Mouse (Mus musculus) natural killer cell, adult 2 months (primary cell): ENCODE data around the gene Parp14.

ENCODE experiments used
- DNase-seq, 2 experiments: peaks; one replicate each; pipeline ENCODE4 v3.0.0; 2022; ENCODE audit warnings: low spot score in 2 of 2

The Parp14 gene

GRCm38 (mm10) chr16:35870581-35871047 lies 730 bp downstream of the Parp14 start:
- no peak for DNase-seq

DNA sequence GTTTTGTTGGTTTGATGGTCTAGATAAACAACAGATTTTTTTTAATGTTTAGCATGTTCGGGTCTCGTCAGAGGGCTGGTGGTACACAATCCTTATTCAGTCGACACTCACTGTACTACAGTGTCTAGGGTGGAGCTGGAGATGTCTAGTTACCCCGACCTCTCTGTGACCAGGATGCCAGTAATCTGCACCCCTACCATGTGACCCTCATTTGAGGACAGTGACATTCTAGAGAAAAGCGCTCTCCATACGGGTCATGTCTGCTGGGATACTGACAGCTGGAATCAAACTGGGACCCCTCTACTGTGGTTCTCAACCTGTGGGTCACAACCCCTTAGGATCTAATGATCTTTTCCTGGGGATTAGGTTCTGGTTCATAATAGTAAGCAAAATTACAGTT lies 1.7 kb downstream of the Parp14 start:
- DNase-seq, result no peak

DNA sequence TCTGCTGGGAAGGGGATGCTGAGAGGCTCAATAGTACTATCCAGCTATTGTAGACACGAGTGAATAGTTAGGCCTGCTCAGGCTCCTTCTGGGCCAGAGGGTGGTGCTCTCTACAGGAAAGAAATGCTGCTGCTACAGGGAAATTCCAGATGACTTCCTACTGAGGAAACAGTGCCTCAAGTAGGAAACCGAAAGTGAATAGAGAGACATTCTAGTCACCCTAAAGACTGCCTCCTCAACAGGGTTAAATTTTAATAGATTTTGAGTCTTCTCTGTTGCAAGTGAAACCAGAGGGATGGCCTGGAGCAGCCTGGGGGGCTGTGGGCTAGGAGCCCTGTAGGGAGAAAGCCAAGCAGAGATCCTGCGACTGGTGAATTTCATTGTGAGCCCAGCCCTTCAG lies 2.2 kb downstream of the Parp14 start:
- peak in 1 of 2 experiments; percentile 29 for DNase-seq

- DNase-seq, result no peak
Observed at GRCm38 (mm10) chr16:35867726-35868125, 3.6 kb downstream of the Parp14 start.

DNA sequence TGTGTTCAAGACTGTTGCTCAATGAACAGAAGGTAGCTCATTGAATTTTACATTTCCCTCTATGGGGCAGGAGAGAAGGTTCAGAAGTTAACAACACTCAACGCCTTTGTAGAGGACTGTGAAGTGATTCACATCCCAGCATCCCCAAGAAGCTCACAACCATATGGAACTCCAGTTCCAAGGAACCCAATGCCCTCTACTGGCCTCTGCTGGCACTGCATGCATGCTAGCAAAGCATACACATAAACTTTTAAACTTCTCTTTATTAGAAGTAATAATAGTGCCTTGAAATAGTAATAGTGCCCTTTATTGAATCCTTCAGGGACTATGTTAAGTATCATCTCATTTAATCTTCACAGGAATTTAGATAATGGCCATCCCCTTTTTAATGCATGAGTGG lies 9.3 kb downstream of the Parp14 start:
- peak in 1 of 2 experiments; percentile 9 for DNase-seq

DNA sequence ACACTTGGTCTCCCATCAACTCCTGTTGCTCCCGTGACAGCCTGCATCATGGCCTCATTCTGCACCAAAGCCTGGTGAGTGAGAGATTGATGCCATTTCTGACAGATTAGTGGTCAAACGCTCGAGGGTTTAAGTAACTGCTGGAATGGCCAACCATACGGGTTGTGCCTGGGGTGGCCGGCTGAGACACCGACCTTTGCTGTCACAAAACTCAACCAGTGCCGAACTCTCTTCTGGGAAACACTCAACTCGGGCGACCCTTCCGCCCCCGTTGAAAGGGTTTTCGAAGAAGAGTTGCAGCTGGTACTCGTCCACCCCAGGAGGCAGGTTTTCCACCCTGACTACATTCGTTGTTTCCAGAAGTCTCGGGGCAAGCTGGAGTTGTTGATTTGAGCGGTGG lies 11.1 kb downstream of the Parp14 start:
- DNase-seq, result no peak

GRCm38 (mm10) chr16:35856766-35857165 lies 14.6 kb downstream of the Parp14 start:
- no peak for DNase-seq

- DNase-seq, result no peak
Observed at GRCm38 (mm10) chr16:35855846-35856245, 15.5 kb downstream of the Parp14 start.

GRCm38 (mm10) chr16:35847138-35847537 lies 24.2 kb downstream of the Parp14 start:
- DNase-seq, result no peak

DNA sequence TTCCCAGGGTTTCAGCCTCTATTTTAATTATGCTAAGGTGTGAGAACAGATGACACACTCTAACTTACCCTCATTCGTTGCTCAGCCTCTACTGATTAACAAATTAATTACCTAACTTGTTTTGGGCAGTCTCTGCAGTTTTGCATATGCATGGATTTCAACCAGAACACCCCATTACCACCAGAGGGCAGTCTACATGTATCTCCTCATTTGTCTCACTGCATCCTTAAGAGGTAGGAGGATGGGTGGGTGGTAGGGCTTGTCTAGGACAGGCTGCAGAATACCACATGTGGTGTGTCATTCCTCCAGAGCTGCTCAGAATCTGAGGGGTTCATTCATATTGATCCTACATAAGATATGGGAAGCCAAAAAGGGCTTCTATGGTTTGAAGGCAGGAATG lies 31.7 kb downstream of the Parp14 start:
- DNase-seq, result peak; percentile 23 to 39

DNA sequence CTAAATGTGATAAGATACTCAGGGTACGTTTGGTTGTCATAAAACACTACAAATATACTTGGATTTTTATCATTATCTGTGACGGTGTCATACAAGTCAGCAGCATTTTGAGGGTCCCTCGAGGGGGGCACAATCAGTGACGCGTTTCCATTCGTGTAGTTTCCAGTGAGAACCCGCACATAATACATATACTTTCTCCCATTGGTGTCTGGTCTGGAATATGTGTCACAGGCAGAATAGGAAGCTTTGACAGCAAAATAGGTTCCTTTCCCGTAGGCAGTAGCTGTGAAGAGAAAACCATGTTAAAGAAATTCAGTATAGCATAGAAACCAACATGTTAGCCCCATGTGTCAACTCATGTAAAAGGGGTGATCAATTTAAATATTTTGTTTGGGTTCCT lies 36.7 kb downstream of the Parp14 start:
- no peak for DNase-seq

GRCm38 (mm10) chr16:35832926-35833325 lies 38.4 kb downstream of the Parp14 start:
- DNase-seq, result no peak

DNA sequence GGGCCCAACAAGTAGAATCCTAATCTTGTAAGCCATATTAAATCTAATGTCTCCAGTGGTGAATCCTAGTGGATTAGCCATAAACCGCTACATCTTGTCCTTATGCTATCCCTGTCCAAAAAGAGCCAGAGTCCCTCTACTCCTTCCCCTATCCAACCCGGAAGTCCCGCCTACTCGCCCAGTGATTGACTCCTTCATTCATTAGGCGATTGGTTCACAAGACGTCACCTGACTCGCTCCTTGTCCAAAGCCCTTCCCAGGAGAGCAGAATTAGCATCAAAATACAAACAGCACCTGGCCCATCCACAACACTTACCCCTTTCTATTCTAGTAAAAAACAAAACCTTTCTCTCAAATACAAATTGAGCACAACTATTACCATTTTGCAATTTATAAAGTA lies 41.3 kb downstream of the Parp14 start:
- DNase-seq, result no peak

DNA sequence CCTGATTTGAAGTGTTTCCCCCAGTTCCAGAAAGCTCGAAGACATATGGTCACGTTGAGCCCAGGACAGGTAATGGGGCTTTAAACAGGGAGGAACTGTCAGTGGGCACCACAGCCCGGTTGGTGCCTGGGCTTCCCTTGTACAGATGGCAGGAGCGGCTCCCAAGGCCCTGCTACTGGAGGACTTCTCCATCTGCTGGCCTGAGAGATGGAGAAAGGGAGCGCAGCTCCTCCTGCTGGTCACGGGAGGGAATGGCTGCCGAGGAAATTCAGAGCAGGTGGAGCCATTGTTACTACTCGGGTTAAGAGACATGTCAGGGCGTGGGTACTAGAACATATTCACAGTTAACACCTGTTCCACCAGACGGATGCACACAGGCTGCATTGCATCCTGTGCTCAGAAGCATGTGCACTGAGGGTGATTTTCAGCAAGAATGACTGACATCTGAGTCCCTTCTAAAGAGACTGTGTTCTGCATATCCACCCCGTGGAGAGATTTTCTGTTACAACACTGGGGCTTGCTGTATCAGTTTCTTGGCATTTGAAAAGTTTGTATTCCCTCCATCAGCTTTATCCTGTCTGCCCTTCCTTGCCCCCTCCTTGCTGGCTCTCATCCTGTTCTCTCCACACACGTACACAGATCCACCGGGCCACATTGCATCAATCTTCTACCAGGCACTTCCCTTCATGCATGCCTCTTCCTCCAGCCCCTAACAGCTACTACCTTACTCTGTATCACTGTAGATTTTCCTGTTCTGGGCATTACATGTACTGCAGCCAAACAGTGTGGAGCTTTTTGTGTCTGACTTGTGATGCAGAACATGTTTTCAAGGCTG lies 53.9 kb downstream of the Parp14 start:
- DNase-seq, result peak; percentile 56 to 72

- no peak for DNase-seq
Observed at GRCm38 (mm10) chr16:35813119-35813518, 58.2 kb downstream of the Parp14 start.

- DNase-seq, result no peak
Observed at GRCm38 (mm10) chr16:35808838-35809237, 62.5 kb downstream of the Parp14 start.

DNA sequence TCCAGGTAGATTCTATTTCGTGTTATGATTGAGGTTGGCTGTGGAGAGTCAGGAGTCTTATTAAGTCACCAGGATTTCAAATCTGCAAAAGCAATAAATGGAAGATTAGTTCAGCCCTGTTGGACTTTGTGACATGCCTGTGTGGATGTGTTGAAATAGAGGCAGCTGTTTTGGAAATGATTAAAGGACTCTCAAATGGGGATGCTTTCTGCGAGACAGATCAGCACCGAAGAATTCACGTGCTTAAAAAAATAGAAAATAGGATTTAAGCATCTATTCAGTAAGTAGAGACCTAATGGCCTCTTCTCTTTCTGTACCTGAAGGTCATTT lies 63.7 kb downstream of the Parp14 start:
- DNase-seq, result no peak

DNA sequence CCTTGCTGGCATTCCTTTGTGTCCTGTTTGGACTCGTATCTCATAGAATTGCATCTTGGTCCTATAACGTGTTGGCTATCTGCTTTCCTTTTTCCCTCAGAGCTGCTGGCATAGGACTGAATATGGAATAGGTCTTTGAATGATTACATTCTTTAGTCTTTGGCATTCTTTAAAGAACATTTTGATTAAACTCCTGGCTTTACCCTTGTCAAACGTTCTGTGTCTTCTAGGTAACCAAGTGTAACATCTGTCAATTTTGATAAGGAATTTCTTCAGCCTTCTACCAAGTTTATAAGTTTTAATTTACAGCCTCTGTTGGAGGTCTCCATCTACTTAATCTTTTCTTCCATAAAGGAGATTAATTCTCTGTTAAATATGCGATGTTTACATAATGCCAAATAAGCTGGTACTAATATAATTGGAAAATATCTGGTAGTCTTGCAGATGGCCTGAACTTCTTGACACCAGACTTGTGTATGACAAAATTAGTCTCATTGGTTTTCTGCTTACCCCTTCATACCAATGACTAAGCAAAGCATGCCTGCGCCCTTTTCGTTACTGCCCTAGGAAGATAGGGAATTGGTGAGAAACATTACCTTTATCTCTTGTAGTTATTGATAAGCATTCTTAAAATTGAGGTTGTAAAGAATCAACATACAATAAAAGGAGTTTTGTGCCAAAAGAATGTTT lies 64.2 kb downstream of the Parp14 start:
- DNase-seq, result no peak

- no peak for DNase-seq
Observed at GRCm38 (mm10) chr16:35803723-35804122, 67.6 kb downstream of the Parp14 start.

DNA sequence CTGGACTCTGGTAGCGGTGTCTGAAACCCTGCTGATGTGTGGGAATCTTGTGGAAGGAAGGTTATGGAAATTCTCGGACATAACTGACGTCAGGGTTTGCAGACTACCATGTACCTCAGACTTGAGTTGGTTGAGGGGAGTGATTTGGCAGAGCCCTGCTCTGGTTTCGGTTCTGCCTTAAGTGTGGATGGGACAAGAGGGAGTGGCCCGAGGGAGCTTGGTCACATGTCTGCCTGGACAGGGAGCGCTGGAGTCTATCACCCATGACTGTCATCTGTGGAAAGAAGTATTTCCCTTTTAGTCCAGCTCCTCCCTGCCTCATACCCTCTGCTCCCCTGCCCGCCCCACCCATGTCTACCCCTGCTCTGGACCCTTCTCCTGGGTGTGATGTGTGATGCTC lies 69.2 kb downstream of the Parp14 start:
- no peak for DNase-seq

GRCm38 (mm10) chr16:35791962-35792521 lies 79.3 kb downstream of the Parp14 start:
- no peak for DNase-seq

- DNase-seq, result no peak
Observed at GRCm38 (mm10) chr16:35788330-35788729, 83.0 kb downstream of the Parp14 start.
